Mouse (Mus musculus): ENCODE data around the gene Gm11172.

DNA sequence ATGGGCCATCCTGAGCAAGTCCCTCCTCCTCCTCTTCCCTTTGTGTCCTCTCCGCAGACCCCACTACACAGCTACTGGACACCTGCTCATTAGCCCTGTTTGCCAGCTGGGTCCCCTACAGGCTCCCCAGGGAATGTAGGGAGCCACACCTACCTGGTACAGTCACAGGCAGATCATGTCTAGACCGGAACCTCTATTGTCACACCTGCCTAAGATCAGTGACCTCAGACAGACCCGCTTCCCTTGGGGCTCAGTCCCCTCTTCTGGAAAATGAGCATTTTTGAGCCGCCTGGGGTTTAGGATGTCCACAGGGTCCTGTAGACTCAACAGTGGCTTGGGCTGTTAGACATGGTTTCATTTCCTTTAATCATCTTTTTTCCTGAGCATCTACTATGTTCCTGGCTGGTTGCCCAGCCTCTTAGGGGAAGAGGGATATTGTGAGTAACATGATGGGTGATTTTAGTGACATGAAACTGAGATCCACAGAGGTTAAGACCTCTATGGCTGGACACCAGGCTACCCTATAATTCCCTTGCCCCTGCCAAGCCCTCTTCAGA lies 5.9 kb downstream of the Gm11172 start:
- TF ChIP-seq CTCF (IDR thresholded peaks at IDR 0.05; ENCODE audit: insufficient read depth, low read length) = no peak
- TF ChIP-seq POLR2A (IDR thresholded peaks at IDR 0.05; ENCODE audit: borderline replicate concordance, extremely low read depth, low read depth, low read length) = no peak
